Mouse (Mus musculus): ENCODE data around the gene Trim25.

DNA sequence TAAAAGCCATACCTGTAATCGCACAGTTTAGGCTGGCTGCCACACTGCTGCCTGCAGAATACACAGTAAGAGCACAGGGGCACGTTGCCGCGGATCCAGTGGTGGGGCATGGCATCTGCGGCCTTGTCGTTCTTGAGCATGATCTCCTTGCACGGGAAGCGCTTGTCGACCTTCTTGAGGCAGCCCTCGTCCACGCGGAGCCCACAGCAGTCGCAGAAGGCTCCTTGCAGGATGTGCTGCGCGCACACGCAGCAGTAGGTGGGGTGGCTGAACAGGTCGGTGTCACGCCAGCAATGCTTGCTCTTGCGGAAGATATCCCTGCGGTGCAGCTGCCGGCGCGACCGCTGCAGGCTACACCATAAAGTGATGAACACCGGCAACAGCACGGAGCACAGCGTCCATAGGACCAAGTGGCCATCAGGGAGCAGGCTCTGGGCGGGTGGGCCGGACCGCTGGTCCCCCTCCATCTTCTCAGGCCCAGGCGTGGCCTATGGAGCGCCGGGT is 60.8 kb downstream of the Trim25 start:
- no peak for TF ChIP-seq CTCF (IDR thresholded peaks at IDR 0.05; ENCODE audit: borderline replicate concordance, insufficient read depth, low read depth, low read length)
- no peak for TF ChIP-seq POLR2A (IDR thresholded peaks at IDR 0.05; ENCODE audit: borderline replicate concordance, insufficient read depth, low read length)
